Mouse (Mus musculus) liver, postnatal 0 days (tissue): ENCODE data around the gene Il17c. TPM values are rescaled to one million over a fixed set of nuclear protein-coding genes. Genes with fewer than 3 reads are reported as not detected.
A peak's percentile ranks its signal among the peaks of the same experiment; 100 is the strongest.

Experiments
- ATAC-seq: fragments of 200-750 bp; cut with Nextera tagmentation; 2 replicates; pipeline ENCODE4 v1.8.0; 2017; ENCODE audit warnings: mild to moderate bottlenecking, moderate library complexity
- DNase-seq: peaks from one replicate; pipeline ENCODE4 v3.0.0-alpha.2; 2016
- H3K27ac ChIP-seq: fragments of 300-500 bp; sonication (generic); 2 replicates; pipeline ENCODE4 v1.5.1; 2014; ENCODE audit warnings: antibody characterized with exemption, moderate library complexity, mild to moderate bottlenecking, low read depth
- H3K27me3 ChIP-seq: fragments of 300-500 bp; sonication (generic); 2 replicates; pipeline ENCODE4 v1.6.1; 2014; ENCODE audit warnings: low read length, control low read depth, mixed read lengths; ENCODE audit not compliant: insufficient read depth
- H3K36me3 ChIP-seq: fragments of 300-500 bp; sonication (generic); replicated peaks from 2 replicates; pipeline ENCODE4 v1.6.1; 2014; ENCODE audit warnings: mild to moderate bottlenecking, control low read depth, low read length, moderate library complexity, mixed read lengths; ENCODE audit not compliant: insufficient read depth
- H3K4me1 ChIP-seq: fragments of 300-500 bp; sonication (generic); 2 replicates; pipeline ENCODE4 v1.6.1; 2014; ENCODE audit warnings: antibody characterized with exemption, mild to moderate bottlenecking, control low read depth; ENCODE audit not compliant: insufficient read depth
- H3K4me2 ChIP-seq: fragments of 300-500 bp; sonication (generic); 2 replicates; pipeline ENCODE4 v1.6.1; 2014; ENCODE audit warnings: low read depth, mild to moderate bottlenecking, low read length, moderate library complexity, mixed read lengths
- H3K4me3 ChIP-seq: fragments of 300-500 bp; sonication (generic); 2 replicates; pipeline ENCODE4 v1.5.1; 2014; ENCODE audit warnings: low read depth, low read length
- H3K9ac ChIP-seq: fragments of 300-500 bp; sonication (generic); replicated peaks from 2 replicates; pipeline ENCODE4 v1.6.1; 2014; ENCODE audit warnings: mild to moderate bottlenecking, moderate library complexity
- H3K9me3 ChIP-seq: fragments of 300-500 bp; sonication (generic); 2 replicates; pipeline ENCODE4 v1.6.1; 2016; ENCODE audit warnings: mild to moderate bottlenecking, control low read depth, low read length, mixed read lengths
- CTCF ChIP-seq: sonication (generic); IDR thresholded peaks from 2 replicates; pipeline ENCODE4 v1.5.1; 2016; ENCODE audit warnings: antibody characterized with exemption, low read depth
- EP300 ChIP-seq: IDR thresholded peaks from 2 replicates; pipeline ENCODE4 v1.6.1; 2016; ENCODE audit warnings: antibody characterized with exemption, low read depth, mild to moderate bottlenecking
- WGBS: fragments of 180-500 bp; shearing (Covaris S2); extraction: QIAGEN DNeasy Blood & Tissue Kit; methylation state at CpG from one replicate; pipeline ENCODE4 v1.1.7; 2014; ENCODE audit not compliant: insufficient replicate concordance; 5-methylcytosine and 5-hydroxymethylcytosine counted together
- polyA plus RNA-seq: library from polyadenylated mRNA; unstranded; fragments of >200 nt; fragmentation: Nextera tagmentation; extraction: Ambion mirVana; gene quantifications from 2 replicates; pipeline ENCODE4 v1.2.1, GENCODE M21; 2015

The Il17c gene
- polyA plus RNA-seq, 1 experiment from 2014 or later: not detected

DNA sequence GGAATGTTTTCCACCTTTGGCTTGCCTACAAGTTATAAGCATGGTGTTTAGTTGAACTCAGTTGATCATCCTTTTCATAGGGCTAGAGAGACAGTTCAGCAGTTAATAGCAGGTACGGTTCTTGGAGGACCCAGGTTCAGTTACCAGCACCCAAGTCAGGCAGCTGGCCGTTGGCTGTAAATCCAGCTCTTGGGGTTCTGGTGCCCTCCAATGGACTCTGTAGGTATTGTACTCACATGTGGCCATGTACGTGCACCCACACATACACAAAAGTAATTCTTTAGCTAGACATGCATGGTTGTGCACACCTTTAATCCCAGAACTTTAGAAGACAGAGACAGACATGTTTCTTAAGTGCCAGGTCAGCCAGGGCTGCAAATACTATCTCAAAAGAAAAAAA, 32.5 kb upstream of the Il17c start:
- H3K4me3 ChIP-seq: no peak overlapping the region
- no peaks in the 10 kb centered on the region for H3K9me3 ChIP-seq
- H3K36me3 ChIP-seq: peaks cover 77% of the 10 kb centered on the region
- no peaks in the 10 kb centered on the region for H3K4me1 ChIP-seq
- peak; percentile 42 for TF ChIP-seq CTCF
- TF ChIP-seq EP300: no peak
- no peaks in the 10 kb centered on the region for H3K27me3 ChIP-seq
- no peak for ATAC-seq
- DNase-seq: no peak
- H3K27ac ChIP-seq: no peak overlapping the region
- no peak overlapping the region for H3K9ac ChIP-seq
- H3K4me2 ChIP-seq: no peak overlapping the region
- WGBS: 86% methylated on average over 3 of the region's 3 CpGs

DNA sequence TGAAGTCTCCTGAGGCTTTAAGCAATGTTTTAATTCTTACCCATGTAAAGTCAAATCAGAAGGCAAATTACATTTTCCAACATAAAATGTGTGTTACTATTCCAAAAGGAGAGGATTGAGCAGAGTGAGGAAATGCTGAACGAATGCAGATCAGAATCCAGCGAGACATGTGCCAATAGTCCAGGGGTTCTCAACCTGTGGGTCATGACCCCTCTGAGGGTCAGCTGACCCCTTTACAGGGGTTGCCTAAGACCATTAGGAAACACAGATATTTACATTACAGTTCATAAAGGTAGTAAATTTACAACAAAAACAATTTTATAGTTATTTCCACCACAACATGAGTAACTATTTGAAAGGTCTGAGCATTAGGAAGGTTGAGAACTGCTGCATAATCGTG, 31.1 kb upstream of the Il17c start:
- H3K27ac ChIP-seq: no peak overlapping the region
- H3K4me2 ChIP-seq: no peak overlapping the region
- TF ChIP-seq CTCF (no peak), EP300 (no peak)
- 70% methylated on average over 3 of the region's 3 CpGs for WGBS
- no peak for DNase-seq
- no peaks in the 10 kb centered on the region for H3K4me1 ChIP-seq
- no peak overlapping the region for H3K4me3 ChIP-seq
- ATAC-seq: peak; percentile 36; the same call in 1 of the 2 replicates
- H3K9me3 ChIP-seq: no peaks in the 10 kb centered on the region
- no peaks in the 10 kb centered on the region for H3K27me3 ChIP-seq
- peaks cover 74% of the 10 kb centered on the region for H3K36me3 ChIP-seq
- no peak overlapping the region for H3K9ac ChIP-seq

DNA sequence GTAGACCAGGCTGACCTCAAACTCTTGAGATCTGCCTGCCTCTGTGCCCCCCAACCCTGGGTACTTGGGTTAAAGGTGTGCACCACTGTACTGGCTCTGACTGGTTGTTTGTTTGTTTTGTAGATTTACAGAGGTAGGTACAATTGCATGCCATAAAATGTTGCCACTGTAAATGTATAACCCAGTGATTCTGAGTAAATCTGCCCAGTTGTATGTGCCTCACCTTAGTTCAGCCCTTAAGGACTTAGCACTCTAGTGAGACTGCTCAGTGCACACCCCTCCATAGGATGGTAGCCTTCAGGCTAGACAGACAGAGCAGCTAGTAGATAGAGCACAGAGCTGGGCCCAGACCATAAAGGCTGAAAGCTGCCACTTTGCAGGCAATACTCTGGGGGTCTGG, 28.1 kb upstream of the Il17c start:
- H3K36me3 ChIP-seq: peaks cover 67% of the 10 kb centered on the region
- H3K4me3 ChIP-seq: no peak overlapping the region
- H3K9ac ChIP-seq: no peak overlapping the region
- no peak overlapping the region for H3K27ac ChIP-seq
- H3K9me3 ChIP-seq: no peaks in the 10 kb centered on the region
- H3K4me2 ChIP-seq: no peak overlapping the region
- DNase-seq (no peak), ATAC-seq (no peak)
- no peaks in the 10 kb centered on the region for H3K4me1 ChIP-seq
- no peak for TF ChIP-seq EP300
- TF ChIP-seq CTCF: no peak
- no peaks in the 10 kb centered on the region for H3K27me3 ChIP-seq

DNA sequence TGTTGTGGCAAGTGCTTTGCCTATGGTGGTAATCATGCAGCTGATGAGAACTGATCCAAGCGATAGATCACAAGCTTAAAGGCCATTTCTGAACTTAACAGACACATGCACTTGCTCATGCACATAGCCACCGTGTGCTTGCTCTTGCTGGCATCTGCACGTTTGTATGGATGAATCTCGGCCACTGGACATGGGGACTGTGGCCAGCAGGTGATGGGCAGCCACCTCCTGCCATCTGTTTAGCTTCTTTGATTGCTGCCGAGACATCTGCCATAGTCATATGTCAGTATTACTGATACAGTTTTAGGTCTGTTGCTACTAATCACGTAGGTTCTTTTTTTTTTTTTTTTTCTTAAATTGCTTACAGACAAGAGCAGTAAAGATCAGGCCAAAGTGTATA, 26.5 kb upstream of the Il17c start:
- TF ChIP-seq EP300: no peak
- TF ChIP-seq CTCF: no peak
- no peak overlapping the region for H3K9ac ChIP-seq
- H3K9me3 ChIP-seq: no peaks in the 10 kb centered on the region
- no peaks in the 10 kb centered on the region for H3K4me1 ChIP-seq
- ATAC-seq (no peak), DNase-seq (no peak)
- no peak overlapping the region for H3K4me2 ChIP-seq
- H3K36me3 ChIP-seq: peaks cover 70% of the 10 kb centered on the region
- H3K4me3 ChIP-seq: no peak overlapping the region
- H3K27ac ChIP-seq: no peak overlapping the region
- no peaks in the 10 kb centered on the region for H3K27me3 ChIP-seq
- 90% methylated on average over 6 of the region's 6 CpGs for WGBS

- DNase-seq (no peak), ATAC-seq (no peak)
- H3K9me3 ChIP-seq: no peaks in the 10 kb centered on the region
- H3K4me1 ChIP-seq: no peaks in the 10 kb centered on the region
- H3K27me3 ChIP-seq: no peaks in the 10 kb centered on the region
- WGBS: 97% methylated on average over 9 of the region's 9 CpGs
- H3K4me3 ChIP-seq: no peak overlapping the region
- no peak overlapping the region for H3K27ac ChIP-seq
- peaks cover 85% of the 10 kb centered on the region for H3K36me3 ChIP-seq
- no peak for TF ChIP-seq CTCF
- no peak for TF ChIP-seq EP300
- H3K4me2 ChIP-seq: no peak overlapping the region
- H3K9ac ChIP-seq: no peak overlapping the region
Measured at GRCm38 (mm10) chr8:122398186-122398585, 23.6 kb upstream of the Il17c start.

DNA sequence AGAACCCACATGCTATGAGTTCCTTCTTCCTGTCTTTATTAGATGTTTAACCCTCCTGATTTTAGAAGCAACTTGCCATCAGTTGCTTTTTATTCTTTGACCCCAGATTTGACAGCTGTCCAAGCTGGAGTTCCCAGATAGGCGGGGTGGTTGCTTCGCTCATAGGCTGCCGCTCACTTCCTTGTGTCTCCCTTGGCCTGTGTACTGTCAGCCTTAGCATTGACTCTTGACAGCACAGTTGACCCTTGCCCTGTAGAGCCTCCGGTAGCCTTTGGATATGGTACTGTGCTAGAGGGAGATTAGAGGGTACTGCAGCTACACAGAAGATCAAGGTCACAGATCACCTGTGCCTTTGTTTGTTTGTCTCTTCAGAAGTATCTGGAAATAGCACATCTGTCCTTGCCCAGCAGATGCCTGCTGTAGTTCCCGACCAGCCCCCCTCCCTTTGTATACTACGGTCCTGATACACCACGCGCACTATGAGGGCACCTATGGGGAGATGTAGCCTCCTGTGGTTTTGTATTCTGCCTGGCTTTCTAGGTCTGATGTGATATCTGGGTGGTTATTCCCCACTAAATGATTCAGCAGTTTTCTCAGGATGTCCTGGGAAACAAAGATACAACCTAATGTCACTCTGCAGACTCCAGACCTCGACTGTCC, 16.5 kb upstream of the Il17c start:
- H3K27ac ChIP-seq: no peak overlapping the region
- no peak overlapping the region for H3K4me3 ChIP-seq
- H3K9ac ChIP-seq: no peak overlapping the region
- peaks cover 86% of the 10 kb centered on the region for H3K36me3 ChIP-seq
- H3K27me3 ChIP-seq: no peaks in the 10 kb centered on the region
- WGBS: 47% methylated on average over 9 of the region's 9 CpGs
- peaks cover 2% of the 10 kb centered on the region; the same call in 1 of the 2 replicates for H3K4me1 ChIP-seq
- ATAC-seq (peak; percentile 65), DNase-seq (no peak)
- H3K9me3 ChIP-seq: no peaks in the 10 kb centered on the region
- no peak overlapping the region for H3K4me2 ChIP-seq
- TF ChIP-seq EP300 (no peak), CTCF (no peak)

- Histone ChIP-seq H3K27me3 (no peaks in the 10 kb centered on the region), H3K4me3 (no peak overlapping the region), H3K9ac (no peak overlapping the region), H3K4me2 (no peak overlapping the region), H3K27ac (no peak overlapping the region), H3K4me1 (peaks cover 2% of the 10 kb centered on the region; the same call in 1 of the 2 replicates), H3K9me3 (no peaks in the 10 kb centered on the region), H3K36me3 (peaks cover 85% of the 10 kb centered on the region)
- DNase-seq: no peak
- WGBS: 87% methylated on average over 7 of the region's 7 CpGs
- TF ChIP-seq CTCF (no peak), EP300 (no peak)
- ATAC-seq: peak; percentile 16; the same call in 1 of the 2 replicates
Measured at GRCm38 (mm10) chr8:122407678-122408077, 14.1 kb upstream of the Il17c start.
